Mouse (Mus musculus): ENCODE results near the gene Tnfaip3. TPM values are rescaled to one million over a fixed set of nuclear protein-coding genes. Genes with fewer than 3 reads are reported as not detected.

The Tnfaip3 gene
- polyA plus RNA-seq, 1 experiment from 2014 or later = 1.9 TPM

DNA sequence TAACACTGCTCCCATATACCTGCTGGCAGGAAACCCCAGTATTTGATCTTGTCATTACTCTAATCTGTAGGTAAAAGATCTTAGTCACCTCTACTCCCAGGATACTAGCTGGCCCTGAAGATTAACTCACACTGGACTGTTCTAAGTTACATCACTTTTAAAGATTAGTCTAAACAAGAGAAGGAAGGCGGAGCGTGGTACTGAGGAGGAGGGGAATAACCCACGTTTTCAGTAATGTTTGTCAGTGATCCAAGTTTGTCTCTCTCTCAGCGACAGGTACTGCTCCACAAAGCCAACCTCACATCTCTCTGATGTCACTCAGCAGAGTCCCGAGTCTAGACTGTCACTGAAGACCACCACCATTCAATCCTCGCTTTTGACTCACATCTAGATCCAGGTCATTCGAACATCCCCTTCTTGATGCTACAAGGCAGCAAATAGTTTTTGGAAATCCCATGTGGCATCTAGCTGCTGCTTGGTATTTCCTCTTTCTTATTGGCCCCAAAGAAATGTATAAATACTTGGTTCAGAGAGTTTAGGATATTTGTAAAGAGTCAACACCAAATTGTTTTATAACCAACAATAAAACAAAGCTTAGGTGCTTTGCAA lies 3.5 kb downstream of the Tnfaip3 start:
- Histone ChIP-seq H3K4me1 (peaks cover 9% of the 10 kb centered on the region; the same call in 1 of the 2 replicates), H3K27ac (no peak overlapping the region), H3K9me3 (no peaks in the 10 kb centered on the region), H3K36me3 (no peaks in the 10 kb centered on the region), H3K9ac (no peak overlapping the region), H3K4me3 (no peak overlapping the region), H3K27me3 (replicated peaks) (peaks cover 8% of the 10 kb centered on the region; the same call in 1 of the 2 replicates), H3K4me2 (replicated peaks) (no peak overlapping the region)
- ATAC-seq (ENCODE audit: low FRiP score, low read depth) = no peak
- WGBS = 89% methylated on average over 7 of the region's 7 CpGs

DNA sequence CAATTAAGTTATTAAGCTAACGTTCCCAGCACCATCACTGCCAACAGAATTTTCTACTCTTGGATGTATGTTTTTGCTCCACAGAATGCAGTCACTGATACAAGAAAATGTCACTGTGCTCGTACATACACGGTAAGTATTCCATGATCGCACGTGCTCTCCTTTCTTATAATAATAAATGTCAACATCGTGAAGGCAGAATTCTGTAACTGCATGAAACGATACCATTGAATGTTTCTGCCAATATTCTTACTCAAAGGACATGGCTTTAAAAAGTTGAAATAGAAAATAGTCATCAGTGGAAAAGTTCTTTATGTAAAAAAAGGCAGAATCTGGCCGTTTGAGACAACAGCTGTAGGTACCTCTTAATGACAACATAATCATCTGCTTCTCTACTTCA lies 5.0 kb downstream of the Tnfaip3 start:
- Histone ChIP-seq H3K4me2 (replicated peaks) (no peak overlapping the region), H3K36me3 (peaks cover 2% of the 10 kb centered on the region; the same call in 1 of the 2 replicates), H3K9ac (no peak overlapping the region), H3K4me3 (no peak overlapping the region), H3K27ac (no peak overlapping the region), H3K27me3 (replicated peaks) (no peaks in the 10 kb centered on the region), H3K9me3 (no peaks in the 10 kb centered on the region), H3K4me1 (peaks cover 4% of the 10 kb centered on the region; the same call in 1 of the 2 replicates)
- WGBS = 91% methylated on average over 8 of the region's 8 CpGs
- ATAC-seq (ENCODE audit: low FRiP score, low read depth) = no peak

DNA sequence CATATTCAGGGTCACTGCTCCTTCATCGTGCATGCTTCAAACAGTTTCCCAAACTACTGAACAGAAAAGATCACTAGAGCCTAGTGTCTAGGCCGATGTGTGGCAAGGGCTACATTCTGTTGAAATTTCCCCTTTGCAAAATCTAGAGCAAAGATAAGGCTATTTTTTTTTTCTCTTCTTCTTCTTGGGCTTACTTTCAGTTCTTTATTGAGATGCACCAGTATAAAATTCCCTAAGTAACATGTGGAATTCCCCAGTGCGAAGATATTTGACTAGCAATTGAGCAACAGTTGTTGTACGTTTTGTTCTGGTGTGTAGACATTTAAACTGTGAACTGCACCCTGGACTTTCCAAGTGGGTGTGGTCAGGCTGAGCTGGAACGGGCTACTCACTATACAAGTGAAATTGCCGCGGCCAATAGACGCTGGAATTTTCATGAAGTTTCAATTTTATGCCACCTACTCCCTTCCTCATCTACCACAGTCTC lies 6.2 kb downstream of the Tnfaip3 start:
- Histone ChIP-seq H3K36me3 (peaks cover 5% of the 10 kb centered on the region; the same call in 1 of the 2 replicates), H3K27me3 (replicated peaks) (no peaks in the 10 kb centered on the region), H3K4me3 (no peak overlapping the region), H3K4me2 (replicated peaks) (no peak overlapping the region), H3K4me1 (peaks cover 1% of the 10 kb centered on the region; the same call in 1 of the 2 replicates), H3K9me3 (no peaks in the 10 kb centered on the region), H3K9ac (no peak overlapping the region), H3K27ac (no peak overlapping the region)
- ATAC-seq (ENCODE audit: low FRiP score, low read depth) = no peak
- 78% methylated on average over 8 of the region's 8 CpGs for WGBS

DNA sequence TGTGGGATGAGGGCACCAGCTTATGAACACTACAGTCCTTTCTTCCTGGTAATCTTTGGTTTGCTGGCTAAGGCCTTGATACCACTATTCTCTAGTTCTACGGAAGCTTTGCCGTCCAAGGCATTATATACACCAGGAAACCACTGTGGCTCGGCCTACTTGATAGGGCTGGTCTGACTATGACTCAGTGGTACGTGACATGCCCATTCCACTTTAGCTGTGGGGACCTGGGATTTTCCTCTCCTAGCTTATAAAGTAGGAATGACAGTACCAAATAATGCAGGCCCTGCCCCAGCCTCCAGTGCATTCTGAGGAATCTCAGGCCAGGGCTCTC lies 6.9 kb downstream of the Tnfaip3 start:
- no peak overlapping the region for H3K4me2 ChIP-seq (replicated peaks)
- no peaks in the 10 kb centered on the region for H3K27me3 ChIP-seq (replicated peaks)
- H3K36me3 ChIP-seq = peaks cover 5% of the 10 kb centered on the region; the same call in 1 of the 2 replicates
- 98% methylated on average over 4 of the region's 4 CpGs for WGBS
- H3K27ac ChIP-seq = no peak overlapping the region
- H3K4me3 ChIP-seq = no peak overlapping the region
- no peaks in the 10 kb centered on the region for H3K4me1 ChIP-seq
- no peak overlapping the region for H3K9ac ChIP-seq
- ATAC-seq (ENCODE audit: low FRiP score, low read depth) = no peak
- no peaks in the 10 kb centered on the region for H3K9me3 ChIP-seq

DNA sequence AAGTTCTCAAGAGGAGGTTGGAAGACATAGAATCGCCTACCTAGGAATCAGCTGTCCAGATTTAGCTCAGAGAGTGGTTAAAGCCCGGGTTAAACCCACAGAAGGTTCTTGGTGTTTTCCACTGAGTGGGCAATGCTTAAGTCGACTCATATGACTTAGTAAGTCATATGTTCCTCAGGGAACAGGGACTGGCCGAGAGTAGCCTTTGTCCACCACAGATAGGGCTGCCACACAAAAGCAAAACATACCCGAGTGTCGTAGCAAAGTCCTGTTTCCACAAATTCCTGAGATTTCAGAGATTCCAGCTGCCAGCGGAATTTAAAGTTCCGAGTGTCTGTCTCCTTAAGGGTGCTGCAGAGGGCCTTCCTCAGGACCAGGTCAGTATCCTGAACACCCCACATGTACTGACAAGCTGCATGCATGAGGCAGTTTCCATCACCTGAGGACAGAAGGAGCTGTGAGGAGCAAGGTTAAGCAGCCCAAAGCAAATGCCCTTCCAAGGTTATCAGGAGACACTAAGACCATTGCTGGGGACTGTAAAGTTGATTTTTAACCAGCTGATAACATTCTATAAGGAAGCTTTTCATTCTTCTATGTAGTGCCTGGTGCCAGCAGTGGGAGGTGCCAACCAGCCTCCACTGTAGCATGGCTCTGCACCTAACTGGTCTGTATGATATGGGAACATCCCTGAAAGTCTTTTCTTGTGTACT lies 7.4 kb downstream of the Tnfaip3 start:
- no peak for ATAC-seq (ENCODE audit: low FRiP score, low read depth)
- H3K4me1 ChIP-seq = no peaks in the 10 kb centered on the region
- H3K4me3 ChIP-seq = no peak overlapping the region
- WGBS = 84% methylated on average over 8 of the region's 8 CpGs
- H3K27me3 ChIP-seq (replicated peaks) = no peaks in the 10 kb centered on the region
- H3K36me3 ChIP-seq = peaks cover 5% of the 10 kb centered on the region; the same call in 1 of the 2 replicates
- no peak overlapping the region for H3K27ac ChIP-seq
- no peak overlapping the region for H3K9ac ChIP-seq
- no peaks in the 10 kb centered on the region for H3K9me3 ChIP-seq
- no peak overlapping the region for H3K4me2 ChIP-seq (replicated peaks)

DNA sequence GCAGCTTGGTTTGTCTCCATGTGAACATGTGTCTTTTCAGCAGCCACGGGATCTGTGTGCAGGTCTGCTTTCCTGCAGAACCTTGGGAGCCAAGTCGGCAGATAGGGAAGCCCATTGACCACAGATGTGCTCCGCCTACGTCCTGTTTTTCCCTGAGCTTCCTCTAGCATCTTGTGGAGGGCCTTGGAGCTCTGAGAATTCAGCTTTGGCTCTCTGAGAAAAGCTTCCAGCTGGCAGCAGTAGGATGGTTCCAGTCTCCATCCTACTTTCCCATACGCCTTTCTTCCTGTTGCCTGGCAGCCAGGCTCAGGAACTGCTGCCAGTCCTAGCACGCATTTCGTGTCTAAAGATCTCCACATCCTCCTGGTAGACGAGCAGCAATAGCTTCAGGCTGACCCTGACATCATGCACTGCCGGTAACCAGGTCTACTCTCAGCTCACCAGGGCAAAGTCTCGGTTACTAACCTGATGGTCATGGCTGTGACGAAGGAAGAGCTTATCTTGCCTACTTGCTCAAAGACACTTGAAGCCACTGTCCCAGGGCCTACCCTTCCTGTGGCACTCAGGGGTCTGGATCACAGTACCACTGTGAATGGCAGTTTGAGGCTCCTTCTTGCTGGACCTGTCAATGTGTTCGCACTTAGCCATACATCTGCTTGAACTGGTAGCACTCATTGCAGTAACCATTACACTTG lies 13.2 kb downstream of the Tnfaip3 start:
- H3K4me1 ChIP-seq = no peaks in the 10 kb centered on the region
- H3K9ac ChIP-seq = no peak overlapping the region
- H3K27me3 ChIP-seq (replicated peaks) = no peaks in the 10 kb centered on the region
- no peak overlapping the region for H3K4me2 ChIP-seq (replicated peaks)
- peaks cover 8% of the 10 kb centered on the region for H3K36me3 ChIP-seq
- H3K4me3 ChIP-seq = no peak overlapping the region
- no peaks in the 10 kb centered on the region for H3K9me3 ChIP-seq
- WGBS = 94% methylated on average over 12 of the region's 12 CpGs
- no peak for ATAC-seq (ENCODE audit: low FRiP score, low read depth)
- no peak overlapping the region for H3K27ac ChIP-seq

DNA sequence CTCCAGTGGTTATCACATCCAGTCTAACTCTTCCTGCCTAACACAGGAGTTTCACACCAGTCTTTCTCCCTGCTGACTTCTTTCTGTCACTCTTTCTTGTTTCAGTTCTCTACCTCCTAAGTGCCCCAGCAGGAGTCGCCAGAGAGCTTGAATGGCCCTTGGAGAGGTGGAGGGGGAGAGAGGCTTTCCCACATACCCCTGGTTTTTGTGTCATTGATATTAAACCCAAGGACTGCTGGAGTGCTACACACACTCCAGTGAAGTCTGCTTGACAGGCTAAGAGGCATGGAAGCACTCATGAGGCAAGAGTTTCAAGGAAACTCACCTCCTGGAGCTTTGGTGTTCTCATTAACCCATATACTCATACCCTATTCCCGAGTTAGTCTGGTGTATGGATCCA lies 16.0 kb downstream of the Tnfaip3 start:
- Histone ChIP-seq H3K4me1 (no peaks in the 10 kb centered on the region), H3K36me3 (peaks cover 3% of the 10 kb centered on the region; the same call in 1 of the 2 replicates), H3K4me3 (no peak overlapping the region), H3K27me3 (replicated peaks) (no peaks in the 10 kb centered on the region), H3K9me3 (no peaks in the 10 kb centered on the region), H3K27ac (no peak overlapping the region), H3K9ac (no peak overlapping the region), H3K4me2 (replicated peaks) (no peak overlapping the region)
- ATAC-seq (ENCODE audit: low FRiP score, low read depth) = no peak
- WGBS = 78% methylated on average over 2 of the region's 2 CpGs

DNA sequence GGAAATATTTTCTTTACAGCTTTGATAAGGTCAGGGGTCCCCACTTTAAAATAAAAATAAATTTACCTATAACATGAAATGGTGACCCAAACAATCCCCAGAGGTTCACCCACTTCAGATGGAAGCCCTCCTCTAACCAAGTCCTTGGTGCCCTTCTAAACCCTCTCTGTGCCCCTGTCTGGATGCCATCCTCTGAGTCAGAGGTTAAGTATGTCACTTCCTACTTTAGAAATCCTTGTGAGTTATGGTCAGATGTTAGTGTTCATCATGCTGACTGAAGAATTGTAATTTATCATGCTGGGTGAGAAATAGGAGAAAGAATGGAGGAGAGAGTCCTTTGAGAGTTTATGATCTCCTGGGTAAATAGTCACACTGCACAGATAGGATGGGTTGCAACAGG lies 19.1 kb downstream of the Tnfaip3 start:
- H3K9ac ChIP-seq = no peak overlapping the region
- no peak overlapping the region for H3K27ac ChIP-seq
- H3K9me3 ChIP-seq = no peaks in the 10 kb centered on the region
- no peaks in the 10 kb centered on the region for H3K36me3 ChIP-seq
- H3K27me3 ChIP-seq (replicated peaks) = no peaks in the 10 kb centered on the region
- H3K4me2 ChIP-seq (replicated peaks) = no peak overlapping the region
- no peak overlapping the region for H3K4me3 ChIP-seq
- H3K4me1 ChIP-seq = no peaks in the 10 kb centered on the region
- no peak for ATAC-seq (ENCODE audit: low FRiP score, low read depth)

DNA sequence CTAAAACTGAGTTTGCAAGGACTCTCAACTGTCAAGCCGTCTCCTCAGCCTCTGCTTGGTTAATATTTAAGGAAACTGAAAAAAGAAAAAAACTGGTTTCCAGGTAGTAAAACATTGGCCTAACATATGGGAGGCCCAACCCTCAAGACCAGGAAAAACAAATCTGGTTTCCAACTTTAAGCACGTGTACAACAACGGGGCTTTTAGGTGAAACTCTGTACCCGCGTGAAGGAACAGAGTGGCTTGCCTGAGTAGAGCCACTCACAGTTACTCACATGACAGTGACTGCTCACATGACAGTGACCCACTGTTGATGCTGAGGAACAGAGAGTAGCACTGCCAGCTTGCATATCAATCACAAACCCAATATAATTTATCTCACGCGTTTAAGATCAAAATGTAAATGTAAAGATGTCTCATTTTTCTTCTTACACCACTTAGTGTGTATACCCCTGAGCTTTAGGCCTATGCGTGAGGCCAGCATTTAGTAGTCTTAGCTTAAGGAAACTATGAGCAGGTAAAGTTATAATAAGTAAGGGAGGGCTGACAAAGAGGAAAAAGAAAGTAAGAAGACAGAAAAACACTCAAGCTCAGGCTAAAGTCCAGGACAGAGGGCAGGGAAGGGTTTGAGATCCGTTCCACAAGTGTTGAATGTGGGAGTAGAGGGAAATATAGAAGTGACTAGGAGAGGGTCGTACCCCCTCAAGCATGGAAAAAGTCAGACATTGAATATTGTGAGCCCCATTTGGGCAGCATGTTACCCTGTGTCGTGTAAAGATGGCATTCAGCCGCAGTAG lies 19.8 kb downstream of the Tnfaip3 start:
- H3K4me2 ChIP-seq (replicated peaks) = no peak overlapping the region
- no peak for ATAC-seq (ENCODE audit: low FRiP score, low read depth)
- H3K27ac ChIP-seq = no peak overlapping the region
- H3K4me1 ChIP-seq = no peaks in the 10 kb centered on the region
- H3K9ac ChIP-seq = no peak overlapping the region
- H3K9me3 ChIP-seq = no peaks in the 10 kb centered on the region
- H3K4me3 ChIP-seq = no peak overlapping the region
- H3K36me3 ChIP-seq = no peaks in the 10 kb centered on the region
- 94% methylated on average over 12 of the region's 12 CpGs for WGBS
- no peaks in the 10 kb centered on the region for H3K27me3 ChIP-seq (replicated peaks)

DNA sequence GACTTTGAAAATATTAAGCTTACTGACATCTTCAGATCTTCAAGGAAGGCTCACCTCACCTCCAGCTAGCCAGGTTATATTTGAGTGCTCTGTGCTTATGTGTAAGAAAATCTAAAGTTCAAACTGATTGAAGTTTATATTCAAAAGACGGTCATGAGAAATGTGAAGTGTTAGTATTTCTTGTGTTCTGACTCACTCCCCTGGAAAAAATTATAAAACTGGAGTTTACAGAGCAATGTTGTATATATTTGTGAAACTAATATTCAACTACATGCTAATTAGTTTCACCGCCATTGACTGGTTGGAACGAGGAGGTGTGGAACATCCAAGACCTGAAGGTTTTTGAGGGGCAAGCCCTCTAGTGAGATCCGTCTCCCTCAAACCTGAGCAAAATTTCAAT lies 22.5 kb downstream of the Tnfaip3 start:
- Histone ChIP-seq H3K9me3 (no peaks in the 10 kb centered on the region), H3K4me2 (replicated peaks) (no peak overlapping the region), H3K27ac (no peak overlapping the region), H3K4me1 (no peaks in the 10 kb centered on the region), H3K36me3 (no peaks in the 10 kb centered on the region), H3K27me3 (replicated peaks) (no peaks in the 10 kb centered on the region), H3K4me3 (no peak overlapping the region), H3K9ac (no peak overlapping the region)
- ATAC-seq (ENCODE audit: low FRiP score, low read depth) = no peak
- WGBS = 91% methylated on average over 4 of the region's 4 CpGs

DNA sequence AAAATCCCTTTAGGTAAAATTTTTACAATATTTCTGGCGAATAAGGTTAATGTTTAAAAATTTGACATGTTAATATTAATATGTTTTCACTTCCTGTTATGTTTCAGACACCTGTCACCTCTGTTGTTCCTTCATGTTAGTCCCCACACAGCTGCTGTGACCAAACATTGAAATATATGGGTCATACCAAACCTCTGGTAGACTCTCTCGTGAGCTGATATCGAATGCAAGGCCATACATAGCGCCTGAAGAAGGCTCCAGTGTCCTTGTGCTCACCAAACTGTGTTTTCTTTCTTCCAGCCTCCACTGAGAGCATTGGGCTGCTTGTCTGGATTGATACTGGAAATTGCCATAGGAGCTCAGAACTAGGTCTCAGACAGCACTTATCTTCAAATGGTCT lies 24.4 kb downstream of the Tnfaip3 start:
- H3K27me3 ChIP-seq (replicated peaks) = no peaks in the 10 kb centered on the region
- H3K4me1 ChIP-seq = no peaks in the 10 kb centered on the region
- 91% methylated on average over 4 of the region's 4 CpGs for WGBS

DNA sequence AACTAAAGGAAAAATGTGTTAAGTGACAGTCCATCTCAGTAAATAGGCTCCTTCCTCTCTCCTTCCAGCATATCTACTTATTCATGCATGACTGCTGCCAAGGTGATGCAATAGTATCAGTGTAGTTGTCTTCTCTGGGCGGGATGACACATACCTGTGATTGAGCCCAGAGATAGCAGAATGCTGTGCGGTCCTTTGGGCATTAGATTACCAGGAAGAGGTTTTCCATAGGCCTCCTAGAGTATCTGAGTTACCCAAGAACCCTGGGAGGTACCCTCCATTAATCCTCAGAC lies 27.6 kb downstream of the Tnfaip3 start:
- Histone ChIP-seq H3K4me3 (no peak overlapping the region), H3K9me3 (no peaks in the 10 kb centered on the region), H3K36me3 (no peaks in the 10 kb centered on the region), H3K27me3 (replicated peaks) (no peaks in the 10 kb centered on the region), H3K9ac (no peak overlapping the region), H3K27ac (no peak overlapping the region), H3K4me1 (no peaks in the 10 kb centered on the region), H3K4me2 (replicated peaks) (no peak overlapping the region)
- 74% methylated on average over 2 of the region's 2 CpGs for WGBS
- ATAC-seq (ENCODE audit: low FRiP score, low read depth) = no peak

More for the DNA sequence above, 24.4 kb downstream of the Tnfaip3 start:
- no peak overlapping the region for H3K27ac ChIP-seq
- H3K9me3 ChIP-seq = no peaks in the 10 kb centered on the region
- no peak overlapping the region for H3K4me2 ChIP-seq (replicated peaks)
- no peak for ATAC-seq (ENCODE audit: low FRiP score, low read depth)
- H3K4me3 ChIP-seq = no peak overlapping the region
- H3K9ac ChIP-seq = no peak overlapping the region
- no peaks in the 10 kb centered on the region for H3K36me3 ChIP-seq
